Mouse (Mus musculus): ENCODE measurements around the gene Borcs5.

DNA sequence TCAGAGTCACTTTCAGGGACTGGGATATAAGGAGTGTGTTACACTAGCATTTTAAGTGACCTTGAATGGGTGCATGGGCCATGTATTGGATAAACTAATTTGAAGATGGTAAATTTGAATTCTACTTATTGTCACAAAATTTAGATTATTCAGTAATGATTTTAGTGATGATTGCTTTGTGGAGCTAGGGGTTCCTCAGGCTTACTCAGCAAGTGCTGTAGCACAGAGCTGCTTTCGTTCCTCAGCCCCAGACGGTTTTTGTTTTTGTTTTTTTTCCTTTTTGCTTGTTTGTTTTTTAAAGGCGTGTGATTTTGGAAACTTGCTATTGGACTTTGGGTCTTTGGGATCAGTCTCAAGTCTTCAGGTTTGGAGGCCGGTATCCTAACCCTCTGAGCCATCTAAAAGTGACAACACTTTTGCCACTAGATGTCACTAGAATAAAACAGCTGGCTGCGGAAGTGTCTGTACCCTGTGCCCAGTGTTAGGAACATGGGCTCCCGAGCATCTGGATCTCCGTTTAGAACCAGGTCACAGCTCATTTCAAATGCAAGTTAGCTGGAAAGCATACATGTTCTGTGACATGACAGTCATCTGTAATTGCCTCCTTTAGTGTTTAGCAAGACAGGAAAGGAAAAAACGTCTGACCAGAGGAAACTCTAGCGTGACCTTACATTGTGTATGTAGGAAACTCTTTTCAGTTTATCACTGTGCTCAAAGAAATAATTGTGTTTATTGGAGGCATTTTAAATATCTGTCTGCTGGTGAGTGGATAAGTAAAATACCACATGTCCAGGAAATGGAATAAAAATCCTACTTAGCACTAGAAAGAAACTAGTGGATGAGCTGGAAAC is 20.0 kb downstream of the Borcs5 start:
- peak; percentile 58; the same call in 1 of the 2 replicates for TF ChIP-seq CTCF (IDR thresholded peaks at IDR 0.05; ENCODE audit: extremely low read depth, insufficient read depth, insufficient read length, insufficient replicate concordance)
- TF ChIP-seq POLR2A (IDR thresholded peaks at IDR 0.05; ENCODE audit: low read depth, low read length), result no peak

Measured in spleen, adult 2 months (tissue).